Mouse (Mus musculus): Measurements from ENCODE around the gene Tollip. TPM values are rescaled to one million over a fixed set of nuclear protein-coding genes. Genes with fewer than 3 reads are reported as not detected.

The Tollip gene
- polyA plus RNA-seq, 1 experiment from 2014 or later = 43.9 TPM

GRCm38 (mm10) chr7:141911305-141911704, 7.0 kb downstream of the Tollip start:
- Histone ChIP-seq H3K27me3 (replicated peaks) (peaks cover 15% of the 10 kb centered on the region), H3K9ac (no peak overlapping the region), H3K4me2 (replicated peaks) (no peak overlapping the region), H3K9me3 (no peaks in the 10 kb centered on the region), H3K4me3 (replicated peaks) (no peak overlapping the region), H3K36me3 (no peaks in the 10 kb centered on the region), H3K4me1 (replicated peaks) (no peaks in the 10 kb centered on the region), H3K27ac (no peak overlapping the region)
- 57% methylated on average over 3 of the region's 3 CpGs for WGBS
- ATAC-seq = no peak

GRCm38 (mm10) chr7:141908591-141908990, 9.7 kb downstream of the Tollip start:
- no peak overlapping the region for H3K27ac ChIP-seq

GRCm38 (mm10) chr7:141902791-141903190, 15.5 kb downstream of the Tollip start:
- WGBS = 71% methylated on average over 4 of the region's 4 CpGs
- H3K9me3 ChIP-seq = no peaks in the 10 kb centered on the region
- no peak overlapping the region for H3K27ac ChIP-seq
- peak overlapping the region; percentile 76 for H3K4me2 ChIP-seq (replicated peaks)
- no peak overlapping the region for H3K9ac ChIP-seq
- ATAC-seq = no peak
- H3K27me3 ChIP-seq (replicated peaks) = no peaks in the 10 kb centered on the region
- peaks cover 15% of the 10 kb centered on the region for H3K4me1 ChIP-seq (replicated peaks)
- H3K4me3 ChIP-seq (replicated peaks) = peak overlapping the region; percentile 80
- no peaks in the 10 kb centered on the region for H3K36me3 ChIP-seq

More at GRCm38 (mm10) chr7:141908591-141908990, 9.7 kb downstream of the Tollip start:
- whole genome bisulfite sequencing = 75% methylated on average over 6 of the region's 6 CpGs
- Histone ChIP-seq H3K4me3 (replicated peaks) (no peak overlapping the region), H3K4me1 (replicated peaks) (no peaks in the 10 kb centered on the region), H3K27me3 (replicated peaks) (peaks cover 12% of the 10 kb centered on the region), H3K9me3 (no peaks in the 10 kb centered on the region), H3K4me2 (replicated peaks) (no peak overlapping the region), H3K36me3 (no peaks in the 10 kb centered on the region), H3K9ac (no peak overlapping the region)
- ATAC-seq = no peak

- Histone ChIP-seq H3K27me3 (replicated peaks) (no peaks in the 10 kb centered on the region), H3K27ac (peak overlapping the region; percentile 56), H3K9ac (peak overlapping the region; percentile 86), H3K4me1 (replicated peaks) (peaks cover 15% of the 10 kb centered on the region), H3K4me3 (replicated peaks) (peak overlapping the region; percentile 80), H3K4me2 (replicated peaks) (peak overlapping the region; percentile 78), H3K9me3 (no peaks in the 10 kb centered on the region), H3K36me3 (no peaks in the 10 kb centered on the region)
- peak; percentile 98 for ATAC-seq
- WGBS = under 1% methylated on average over 44 of the region's 44 CpGs
Observed at GRCm38 (mm10) chr7:141902269-141902729, 16.0 kb downstream of the Tollip start.

DNA sequence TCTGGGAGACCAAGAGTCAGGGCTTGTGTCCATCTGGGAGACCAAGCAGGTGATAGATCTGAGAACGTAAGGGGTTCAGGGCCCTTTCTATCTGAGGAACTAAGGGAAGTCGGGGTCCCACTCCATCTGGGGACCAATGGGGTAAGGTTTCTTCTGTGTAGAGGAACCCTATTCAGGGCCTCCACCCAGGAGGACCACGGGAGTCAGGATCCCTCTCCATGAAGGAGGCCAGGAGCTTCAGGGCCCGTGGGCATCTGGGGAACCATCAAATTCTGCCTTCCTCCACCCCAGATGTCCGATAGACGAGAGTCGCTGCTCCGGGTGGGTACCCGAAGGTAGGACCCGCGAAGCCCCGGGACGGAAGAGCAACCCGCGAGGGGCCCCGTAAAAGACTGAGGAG, 16.5 kb downstream of the Tollip start:
- Histone ChIP-seq H3K27me3 (replicated peaks) (no peaks in the 10 kb centered on the region), H3K4me2 (replicated peaks) (peak overlapping the region; percentile 78), H3K9me3 (no peaks in the 10 kb centered on the region), H3K4me3 (replicated peaks) (peak overlapping the region; percentile 80), H3K27ac (peak overlapping the region; percentile 56), H3K4me1 (replicated peaks) (peaks cover 19% of the 10 kb centered on the region), H3K9ac (peak overlapping the region; percentile 86), H3K36me3 (no peaks in the 10 kb centered on the region)
- WGBS = 0% methylated on average over 16 of the region's 16 CpGs
- peak; percentile 70 for ATAC-seq

- Histone ChIP-seq H3K27me3 (replicated peaks) (no peaks in the 10 kb centered on the region), H3K9me3 (no peaks in the 10 kb centered on the region), H3K36me3 (peaks cover 41% of the 10 kb centered on the region), H3K4me3 (replicated peaks) (no peak overlapping the region), H3K4me1 (replicated peaks) (0 out of 2 replicates have a peak, but pooled peaks cover 5% of the 10 kb centered on the region), H3K4me2 (replicated peaks) (no peak overlapping the region), H3K27ac (no peak overlapping the region), H3K9ac (no peak overlapping the region)
- no peak for ATAC-seq
- 94% methylated on average over 7 of the region's 7 CpGs for WGBS
Observed at GRCm38 (mm10) chr7:141892151-141892550, 26.2 kb downstream of the Tollip start.

GRCm38 (mm10) chr7:141878813-141879212, 39.5 kb downstream of the Tollip start:
- no peak overlapping the region for H3K9ac ChIP-seq
- H3K9me3 ChIP-seq = no peaks in the 10 kb centered on the region
- H3K27me3 ChIP-seq (replicated peaks) = no peaks in the 10 kb centered on the region
- no peak overlapping the region for H3K27ac ChIP-seq
- WGBS = 83% methylated on average over 2 of the region's 2 CpGs
- H3K4me2 ChIP-seq (replicated peaks) = no peak overlapping the region
- no peaks in the 10 kb centered on the region for H3K4me1 ChIP-seq (replicated peaks)
- H3K36me3 ChIP-seq = peaks cover 28% of the 10 kb centered on the region
- ATAC-seq = peak; percentile 81
- no peak overlapping the region for H3K4me3 ChIP-seq (replicated peaks)

DNA sequence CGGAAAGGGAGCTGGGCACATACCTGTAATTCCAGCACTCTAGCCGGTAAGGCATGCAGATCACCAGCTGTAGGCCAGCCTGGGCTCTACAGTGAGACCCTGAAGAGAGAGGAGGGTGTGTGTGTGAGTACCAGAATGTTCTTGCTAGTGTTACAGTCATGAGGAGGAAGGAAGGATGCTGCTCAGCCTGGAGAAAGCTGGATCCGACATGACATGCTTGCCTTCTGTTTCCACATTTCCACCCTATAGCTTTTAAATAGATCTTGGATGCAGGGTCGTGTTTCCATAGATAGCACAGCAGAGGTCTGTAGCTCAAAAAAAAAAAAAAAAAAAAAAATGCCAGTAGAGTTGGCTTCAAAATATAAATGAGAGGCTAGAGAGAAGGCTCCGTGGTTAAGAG, 43.4 kb downstream of the Tollip start:
- Histone ChIP-seq H3K9me3 (no peaks in the 10 kb centered on the region), H3K36me3 (peaks cover 14% of the 10 kb centered on the region; the same call in 1 of the 2 replicates), H3K4me2 (replicated peaks) (no peak overlapping the region), H3K9ac (no peak overlapping the region), H3K27ac (no peak overlapping the region), H3K4me1 (replicated peaks) (no peaks in the 10 kb centered on the region), H3K27me3 (replicated peaks) (no peaks in the 10 kb centered on the region), H3K4me3 (replicated peaks) (no peak overlapping the region)
- no peak for ATAC-seq
- WGBS = 85% methylated on average over 5 of the region's 5 CpGs

DNA sequence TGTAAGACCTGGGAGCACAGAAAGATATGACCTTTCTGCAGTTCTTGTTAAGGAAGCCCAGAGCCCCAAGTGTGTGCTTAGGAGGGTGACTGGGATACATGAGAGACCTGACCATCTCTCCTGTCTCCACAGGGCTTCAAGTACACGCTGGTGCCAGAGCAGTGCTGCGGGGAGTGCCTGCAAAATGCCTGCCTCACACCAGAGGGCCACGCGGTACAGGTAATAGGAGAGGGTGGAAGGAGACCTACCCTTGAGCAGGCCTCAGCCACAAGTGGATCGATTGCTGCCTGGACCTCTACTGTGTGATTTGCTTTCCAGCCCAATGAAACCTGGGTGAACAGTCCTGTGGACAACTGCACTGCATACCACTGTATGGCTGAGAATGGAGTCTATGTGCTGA, 47.8 kb downstream of the Tollip start:
- 77% methylated on average over 5 of the region's 5 CpGs for WGBS

GRCm38 (mm10) chr7:141869644-141870043, 48.7 kb downstream of the Tollip start:
- no peak overlapping the region for H3K9ac ChIP-seq
- no peak overlapping the region for H3K4me2 ChIP-seq (replicated peaks)
- H3K9me3 ChIP-seq = no peaks in the 10 kb centered on the region
- no peaks in the 10 kb centered on the region for H3K27me3 ChIP-seq (replicated peaks)
- no peak overlapping the region for H3K4me3 ChIP-seq (replicated peaks)
- ATAC-seq = no peak
- H3K4me1 ChIP-seq (replicated peaks) = no peaks in the 10 kb centered on the region
- peaks cover 7% of the 10 kb centered on the region; the same call in 1 of the 2 replicates for H3K36me3 ChIP-seq
- 69% methylated on average over 5 of the region's 5 CpGs for WGBS
- no peak overlapping the region for H3K27ac ChIP-seq

More for the DNA sequence above, 47.8 kb downstream of the Tollip start:
- Histone ChIP-seq H3K9ac (no peak overlapping the region), H3K4me2 (replicated peaks) (no peak overlapping the region), H3K9me3 (no peaks in the 10 kb centered on the region), H3K27ac (no peak overlapping the region), H3K4me3 (replicated peaks) (no peak overlapping the region), H3K36me3 (peaks cover 7% of the 10 kb centered on the region; the same call in 1 of the 2 replicates), H3K27me3 (replicated peaks) (no peaks in the 10 kb centered on the region), H3K4me1 (replicated peaks) (no peaks in the 10 kb centered on the region)
- ATAC-seq = no peak

- Histone ChIP-seq H3K9me3 (no peaks in the 10 kb centered on the region), H3K27ac (no peak overlapping the region), H3K36me3 (no peaks in the 10 kb centered on the region), H3K4me1 (replicated peaks) (no peaks in the 10 kb centered on the region), H3K9ac (no peak overlapping the region), H3K27me3 (replicated peaks) (no peaks in the 10 kb centered on the region), H3K4me2 (replicated peaks) (no peak overlapping the region), H3K4me3 (replicated peaks) (no peak overlapping the region)
- WGBS = 90% methylated on average over 4 of the region's 4 CpGs
- ATAC-seq = no peak
Observed at GRCm38 (mm10) chr7:141861046-141861445, 57.3 kb downstream of the Tollip start.

GRCm38 (mm10) chr7:141840354-141840753, 78.0 kb downstream of the Tollip start:
- WGBS = 83% methylated on average over 10 of the region's 10 CpGs
- ATAC-seq = no peak
- no peaks in the 10 kb centered on the region; the same call in 1 of the 2 replicates for H3K27me3 ChIP-seq (replicated peaks)
- no peak overlapping the region for H3K4me2 ChIP-seq (replicated peaks)
- H3K9me3 ChIP-seq = no peaks in the 10 kb centered on the region
- H3K27ac ChIP-seq = no peak overlapping the region
- no peaks in the 10 kb centered on the region for H3K36me3 ChIP-seq
- no peak overlapping the region for H3K9ac ChIP-seq
- H3K4me3 ChIP-seq (replicated peaks) = no peak overlapping the region
- H3K4me1 ChIP-seq (replicated peaks) = no peaks in the 10 kb centered on the region

DNA sequence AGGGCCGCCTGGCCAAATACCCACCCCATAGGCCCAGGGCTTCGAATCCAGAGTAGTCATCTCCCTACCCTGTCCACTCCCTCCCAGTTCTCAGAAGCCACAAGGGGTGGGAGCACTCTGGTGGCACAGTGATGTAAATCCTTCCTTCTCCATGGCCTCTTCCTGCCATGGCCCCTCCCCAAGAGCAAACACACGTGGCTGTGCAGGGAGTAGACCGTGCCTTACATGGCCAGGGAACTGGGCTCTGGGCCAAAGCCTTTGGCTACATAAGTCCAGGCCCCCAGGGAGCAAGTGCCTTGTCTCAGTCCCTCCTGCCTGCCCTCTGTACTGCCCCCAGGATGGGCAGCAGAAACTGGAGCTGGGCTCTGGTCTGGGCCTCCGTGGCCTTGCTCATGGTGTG, 79.5 kb downstream of the Tollip start, which contains the start of gene Muc5b:
Gene Muc5b (plus strand): TSS at position 292 of the 400 bp plus-strand sequence.
- no peaks in the 10 kb centered on the region for H3K9me3 ChIP-seq
- H3K4me1 ChIP-seq (replicated peaks) = no peaks in the 10 kb centered on the region
- 59% methylated on average over 5 of the region's 5 CpGs for WGBS
- H3K36me3 ChIP-seq = no peaks in the 10 kb centered on the region
- H3K27ac ChIP-seq = no peak within 1 kb of the TSS
- peak; percentile 70 for ATAC-seq
- no peak within 1 kb of the TSS for H3K4me2 ChIP-seq (replicated peaks)
- H3K27me3 ChIP-seq (replicated peaks) = no peaks in the 10 kb centered on the region; the same call in 1 of the 2 replicates
- H3K9ac ChIP-seq = no peak within 1 kb of the TSS
- no peak within 1 kb of the TSS for H3K4me3 ChIP-seq (replicated peaks)

Data from intestine, embryonic 15.5 days (tissue).